Mouse (Mus musculus) embryonic facial prominence, embryonic 14.5 days (tissue): ENCODE data around the gene Kbtbd7. TPM values are rescaled to one million over a fixed set of nuclear protein-coding genes. Genes with fewer than 3 reads are reported as not detected.

Source experiments
- ATAC-seq: fragments of 200-750 bp; cut with Nextera tagmentation; 2 replicates; pipeline ENCODE4 v1.8.0; 2017; ENCODE audit warnings: low read depth, moderate number of reproducible peaks, moderate TSS enrichment
- DNase-seq: peaks from one replicate; pipeline ENCODE4 v3.0.0-alpha.2; 2015; ENCODE audit warnings: low spot score
- H3K27ac ChIP-seq: fragments of 300-500 bp; sonication (generic); replicated peaks from 2 replicates; pipeline ENCODE4 v1.5.1; 2014; ENCODE audit warnings: low read depth, mild to moderate bottlenecking, low read length, moderate library complexity
- H3K27me3 ChIP-seq: fragments of 300-500 bp; sonication (generic); replicated peaks from 2 replicates; pipeline ENCODE4 v1.6.1; 2014; ENCODE audit warnings: low read length; ENCODE audit not compliant: control insufficient read depth, insufficient read depth
- H3K36me3 ChIP-seq: fragments of 300-500 bp; sonication (generic); 2 replicates; pipeline ENCODE4 v1.6.1; 2014; ENCODE audit warnings: low read length, mixed read lengths; ENCODE audit not compliant: control insufficient read depth, insufficient read depth
- H3K4me1 ChIP-seq: fragments of 300-500 bp; sonication (generic); 2 replicates; pipeline ENCODE4 v1.6.1; 2014; ENCODE audit warnings: antibody characterized with exemption, low read length; ENCODE audit not compliant: control insufficient read depth, insufficient read depth
- H3K4me2 ChIP-seq: fragments of 300-500 bp; sonication (generic); 2 replicates; pipeline ENCODE4 v1.6.1; 2014; ENCODE audit warnings: low read depth, mild to moderate bottlenecking, low read length, moderate library complexity, mixed read lengths
- H3K4me3 ChIP-seq: fragments of 300-500 bp; sonication (generic); 2 replicates; pipeline ENCODE4 v1.5.1; 2014; ENCODE audit warnings: low read depth, mild to moderate bottlenecking, low read length
- H3K9ac ChIP-seq: fragments of 300-500 bp; sonication (generic); 2 replicates; pipeline ENCODE4 v1.6.1; 2014; ENCODE audit warnings: low read depth, mild to moderate bottlenecking, low read length, moderate library complexity, mixed read lengths
- H3K9me3 ChIP-seq: fragments of 300-500 bp; sonication (generic); 2 replicates; pipeline ENCODE4 v1.6.1; 2016; ENCODE audit warnings: low read length; ENCODE audit not compliant: control insufficient read depth
- WGBS: fragments of 180-500 bp; shearing (Covaris S2); extraction: QIAGEN DNeasy Blood & Tissue Kit; methylation state at CpG from one replicate; pipeline ENCODE4 v1.1.7; 2014; 5-methylcytosine and 5-hydroxymethylcytosine counted together
- polyA plus RNA-seq: library from polyadenylated mRNA; unstranded; fragments of >200 nt; fragmentation: Nextera tagmentation; extraction: Ambion mirVana; gene quantifications from 2 replicates; pipeline ENCODE4 v1.2.1, GENCODE M21; 2014

Gene Kbtbd7
- polyA plus RNA-seq, 1 experiment from 2014 or later: 13.8 TPM

GRCm38 (mm10) chr14:79465623-79466022 lies 39.3 kb downstream of the Kbtbd7 start:
- Histone ChIP-seq H3K4me2 (no peak overlapping the region), H3K9ac (no peak overlapping the region), H3K4me1 (no peaks in the 10 kb centered on the region), H3K36me3 (peaks cover 86% of the 10 kb centered on the region), H3K9me3 (no peaks in the 10 kb centered on the region), H3K27ac (no peak overlapping the region), H3K4me3 (no peak overlapping the region), H3K27me3 (no peaks in the 10 kb centered on the region)
- no peak for DNase-seq
- ATAC-seq: no peak
- WGBS: 93% methylated on average over 1 of the region's 1 CpGs

- Histone ChIP-seq H3K9me3 (no peaks in the 10 kb centered on the region), H3K4me3 (no peak overlapping the region), H3K27ac (no peak overlapping the region), H3K27me3 (no peaks in the 10 kb centered on the region), H3K4me2 (no peak overlapping the region), H3K36me3 (peaks cover 89% of the 10 kb centered on the region), H3K9ac (no peak overlapping the region), H3K4me1 (no peaks in the 10 kb centered on the region)
- ATAC-seq (no peak), DNase-seq (peak; percentile 74)
- 18% methylated on average over 3 of the region's 3 CpGs for WGBS
These were observed 41.3 kb downstream of the Kbtbd7 start for GRCm38 (mm10) chr14:79467621-79468020.

- Histone ChIP-seq H3K4me1 (no peaks in the 10 kb centered on the region), H3K27me3 (no peaks in the 10 kb centered on the region), H3K36me3 (peaks cover 83% of the 10 kb centered on the region), H3K9ac (no peak overlapping the region), H3K27ac (no peak overlapping the region), H3K9me3 (no peaks in the 10 kb centered on the region), H3K4me3 (no peak overlapping the region), H3K4me2 (no peak overlapping the region)
- ATAC-seq (no peak), DNase-seq (no peak)
- 87% methylated on average over 2 of the region's 2 CpGs for WGBS
These were observed 47.1 kb downstream of the Kbtbd7 start for GRCm38 (mm10) chr14:79473384-79473783.

Other genes starting within 250 kb of the Kbtbd7 start
- gene Zfp957, start 179.1 kb upstream of the Kbtbd7 start, polyA plus RNA-seq: not detected in 2 replicates
- gene Rgcc, start 124.9 kb upstream of the Kbtbd7 start, polyA plus RNA-seq: 74.8 and 89.5 TPM in 2 replicates
- 30.2 and 34.2 TPM in 2 replicates for gene Naa16, start 35.7 kb upstream of the Kbtbd7 start, polyA plus RNA-seq
- gene Mtrf1, start 28.7 kb upstream of the Kbtbd7 start, polyA plus RNA-seq: 8.3 and 9.7 TPM in 2 replicates
- 2.4 TPM in 2 replicates for gene Kbtbd6, start 25.3 kb downstream of the Kbtbd7 start, polyA plus RNA-seq
- gene Elf1, start 54.7 kb downstream of the Kbtbd7 start, polyA plus RNA-seq: 12.7 and 13.6 TPM in 2 replicates
- gene Wbp4, start 55.0 kb downstream of the Kbtbd7 start, polyA plus RNA-seq: 39.6 and 46.0 TPM in 2 replicates
- 124 and 130 TPM in 2 replicates for gene Sugt1, start 161.2 kb downstream of the Kbtbd7 start, polyA plus RNA-seq
- 125 and 186 TPM in 2 replicates for gene Cnmd, start 235.7 kb downstream of the Kbtbd7 start, polyA plus RNA-seq